Mouse (Mus musculus): ENCODE results near the gene Med21. TPM values are rescaled to one million over a fixed set of nuclear protein-coding genes. Genes with fewer than 3 reads are reported as not detected.

Gene Med21
- polyA plus RNA-seq, 1 experiment from 2014 or later, result 107 TPM

DNA sequence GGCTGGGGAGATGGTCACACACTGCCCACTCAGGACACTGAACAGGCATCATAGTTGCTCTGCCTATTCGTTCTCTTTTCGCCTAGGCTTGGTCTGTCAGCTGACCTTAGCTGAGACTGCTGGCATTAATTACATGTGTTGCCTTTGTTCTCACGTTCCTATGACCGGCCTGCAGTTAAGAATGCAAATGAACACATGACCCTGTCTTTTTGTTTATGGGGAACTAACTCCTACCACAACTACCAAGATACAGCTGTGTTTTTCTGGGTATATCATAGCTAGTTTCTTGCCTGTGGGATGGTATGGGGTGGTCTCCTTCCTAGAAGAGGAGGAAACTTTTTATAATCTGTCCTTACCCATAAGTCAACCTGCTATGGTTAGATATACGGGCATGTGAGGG, 46.5 kb downstream of the Med21 start:
- WGBS, result 88% methylated on average over 5 of the region's 5 CpGs
- no peaks in the 10 kb centered on the region for H3K27me3 ChIP-seq (ENCODE audit: control insufficient read depth, insufficient read depth, low read length)
- no peaks in the 10 kb centered on the region for H3K36me3 ChIP-seq (ENCODE audit: control insufficient read depth, insufficient read depth, low read length)
- no peak overlapping the region for H3K27ac ChIP-seq (replicated peaks)
- no peaks in the 10 kb centered on the region for H3K9me3 ChIP-seq (ENCODE audit: control insufficient read depth, low read length)
- TF ChIP-seq EP300 (optimal IDR thresholded peaks at IDR 0.05) (no peak), CTCF (IDR thresholded peaks at IDR 0.05; ENCODE audit: low read depth) (no peak)
- no peak for DNase-seq (ENCODE audit: low spot score)
- no peak for ATAC-seq (ENCODE audit: low FRiP score, low TSS enrichment)
- no peaks in the 10 kb centered on the region for H3K4me1 ChIP-seq (replicated peaks; ENCODE audit: control insufficient read depth, insufficient read depth)
- no peak overlapping the region for H3K9ac ChIP-seq (ENCODE audit: low read length)
- no peak overlapping the region for H3K4me2 ChIP-seq (replicated peaks; ENCODE audit: low read depth)
- no peak overlapping the region for H3K4me3 ChIP-seq (ENCODE audit: low read depth, low read length)

DNA sequence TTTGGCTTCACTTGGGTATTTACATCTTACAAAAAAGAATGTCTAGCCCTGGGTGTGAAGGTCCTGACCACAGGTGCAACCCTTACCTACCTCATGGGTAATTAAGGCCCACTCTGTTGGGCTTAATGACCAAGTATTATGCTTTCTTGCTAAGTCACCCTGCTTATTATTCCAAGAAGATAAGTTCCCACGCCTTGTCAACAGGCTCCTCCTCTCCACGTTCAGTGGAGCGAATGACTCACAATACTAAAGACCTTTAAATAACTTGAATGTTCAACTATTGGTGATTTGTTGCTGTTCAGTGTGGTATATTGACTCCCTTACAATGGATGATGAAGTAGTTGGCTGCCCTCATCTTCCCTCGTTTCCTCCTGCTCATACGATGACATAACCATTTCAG, 55.4 kb downstream of the Med21 start:
- H3K36me3 ChIP-seq (ENCODE audit: control insufficient read depth, insufficient read depth, low read length), result no peaks in the 10 kb centered on the region
- no peak for TF ChIP-seq EP300 (optimal IDR thresholded peaks at IDR 0.05)
- TF ChIP-seq CTCF (IDR thresholded peaks at IDR 0.05; ENCODE audit: low read depth), result no peak
- WGBS, result 56% methylated on average over 5 of the region's 5 CpGs
- ATAC-seq (ENCODE audit: low FRiP score, low TSS enrichment) (peak; percentile 45; the same call in 1 of the 2 replicates), DNase-seq (ENCODE audit: low spot score) (no peak)
- no peak overlapping the region for H3K9ac ChIP-seq (ENCODE audit: low read length)
- no peaks in the 10 kb centered on the region for H3K4me1 ChIP-seq (replicated peaks; ENCODE audit: control insufficient read depth, insufficient read depth)
- no peak overlapping the region for H3K4me3 ChIP-seq (ENCODE audit: low read depth, low read length)
- no peak overlapping the region for H3K27ac ChIP-seq (replicated peaks)
- H3K4me2 ChIP-seq (replicated peaks; ENCODE audit: low read depth), result no peak overlapping the region
- no peaks in the 10 kb centered on the region for H3K9me3 ChIP-seq (ENCODE audit: control insufficient read depth, low read length)
- no peaks in the 10 kb centered on the region for H3K27me3 ChIP-seq (ENCODE audit: control insufficient read depth, insufficient read depth, low read length)

DNA sequence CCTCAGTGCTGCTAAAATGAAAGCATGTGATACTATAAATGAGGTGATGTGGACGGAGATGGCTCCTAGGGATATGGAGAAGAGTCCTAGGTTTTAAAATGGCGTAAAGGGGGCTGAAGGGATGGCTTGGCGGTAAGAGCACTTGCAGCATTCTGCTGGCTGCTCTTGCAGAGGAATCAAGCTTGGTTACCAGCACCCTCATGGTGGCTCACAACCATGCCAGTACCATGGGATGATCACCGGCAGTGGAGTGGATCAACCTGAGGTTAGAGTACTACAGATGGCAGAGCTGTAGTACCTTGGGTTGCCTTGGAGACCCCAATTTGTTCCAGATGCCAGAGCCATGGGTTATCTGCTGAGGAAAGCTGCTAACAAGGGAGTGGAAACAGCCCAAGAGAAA, 56.0 kb downstream of the Med21 start:
- ATAC-seq (ENCODE audit: low FRiP score, low TSS enrichment) (no peak), DNase-seq (ENCODE audit: low spot score) (no peak)
- no peaks in the 10 kb centered on the region for H3K9me3 ChIP-seq (ENCODE audit: control insufficient read depth, low read length)
- no peak overlapping the region for H3K27ac ChIP-seq (replicated peaks)
- no peaks in the 10 kb centered on the region for H3K27me3 ChIP-seq (ENCODE audit: control insufficient read depth, insufficient read depth, low read length)
- no peak for TF ChIP-seq CTCF (IDR thresholded peaks at IDR 0.05; ENCODE audit: low read depth)
- no peak for TF ChIP-seq EP300 (optimal IDR thresholded peaks at IDR 0.05)
- H3K9ac ChIP-seq (ENCODE audit: low read length), result no peak overlapping the region
- no peak overlapping the region for H3K4me3 ChIP-seq (ENCODE audit: low read depth, low read length)
- H3K4me1 ChIP-seq (replicated peaks; ENCODE audit: control insufficient read depth, insufficient read depth), result no peaks in the 10 kb centered on the region
- WGBS, result 93% methylated on average over 4 of the region's 4 CpGs
- H3K4me2 ChIP-seq (replicated peaks; ENCODE audit: low read depth), result no peak overlapping the region
- no peaks in the 10 kb centered on the region for H3K36me3 ChIP-seq (ENCODE audit: control insufficient read depth, insufficient read depth, low read length)

Other genes with a start within 250 kb of the Med21 start
- gene Itpr2, start 140.3 kb upstream of the Med21 start, polyA plus RNA-seq (2015; fragmentation: Nextera tagmentation; extraction: Ambion mirVana), result 10.9 and 11.9 TPM in 2 replicates
- gene Fgfr1op2, start 65.3 kb upstream of the Med21 start, polyA plus RNA-seq (2015; fragmentation: Nextera tagmentation; extraction: Ambion mirVana), result 73.8 and 80.3 TPM in 2 replicates
- gene Ints13, start 64.7 kb upstream of the Med21 start, polyA plus RNA-seq (2015; fragmentation: Nextera tagmentation; extraction: Ambion mirVana), result 25.2 and 25.8 TPM in 2 replicates
- gene Tm7sf3, start 277 bp downstream of the Med21 start, polyA plus RNA-seq (2015; fragmentation: Nextera tagmentation; extraction: Ambion mirVana), result 21.9 and 24.5 TPM in 2 replicates
- 16.9 and 17.3 TPM in 2 replicates for gene Stk38l, start 82.4 kb downstream of the Med21 start, polyA plus RNA-seq (2015; fragmentation: Nextera tagmentation; extraction: Ambion mirVana)
- 3.8 and 4.7 TPM in 2 replicates for gene Arntl2, start 153.5 kb downstream of the Med21 start, polyA plus RNA-seq (2015; fragmentation: Nextera tagmentation; extraction: Ambion mirVana)
- gene Smco2, start 207.6 kb downstream of the Med21 start, polyA plus RNA-seq (2015; fragmentation: Nextera tagmentation; extraction: Ambion mirVana), result not detected in 2 replicates
- 26.1 and 29.8 TPM in 2 replicates for gene Ppfibp1, start 245.9 kb downstream of the Med21 start, polyA plus RNA-seq (2015; fragmentation: Nextera tagmentation; extraction: Ambion mirVana)